Mouse (Mus musculus) hindbrain, embryonic 12.5 days (tissue): ENCODE data around the gene Lcn10. TPM values are rescaled to one million over a fixed set of nuclear protein-coding genes. Genes with fewer than 3 reads are reported as not detected.

Experiments used
- ATAC-seq: fragments of 200-750 bp; cut with Nextera tagmentation; 2 replicates; pipeline ENCODE4 v1.8.0; 2017; ENCODE audit warnings: moderate TSS enrichment; ENCODE audit not compliant: low FRiP score
- H3K27ac ChIP-seq: fragments of 300-500 bp; sonication (generic); 2 replicates; pipeline ENCODE4 v1.5.1; 2016; ENCODE audit warnings: mild to moderate bottlenecking
- H3K27me3 ChIP-seq: fragments of 300-500 bp; sonication (generic); 2 replicates; pipeline ENCODE4 v1.6.1; 2016; ENCODE audit warnings: mild to moderate bottlenecking
- H3K36me3 ChIP-seq: fragments of 300-500 bp; sonication (generic); 2 replicates; pipeline ENCODE4 v1.6.1; 2016; ENCODE audit warnings: mild to moderate bottlenecking
- H3K4me1 ChIP-seq: fragments of 300-500 bp; sonication (generic); 2 replicates; pipeline ENCODE4 v1.6.1; 2016
- H3K4me2 ChIP-seq: fragments of 300-500 bp; sonication (generic); replicated peaks from 2 replicates; pipeline ENCODE4 v1.6.1; 2016; ENCODE audit warnings: mild to moderate bottlenecking
- H3K4me3 ChIP-seq: fragments of 300-500 bp; sonication (generic); 2 replicates; pipeline ENCODE4 v1.5.1; 2016; ENCODE audit warnings: mild to moderate bottlenecking
- H3K9ac ChIP-seq: fragments of 300-500 bp; sonication (generic); 2 replicates; pipeline ENCODE4 v1.6.1; 2016; ENCODE audit warnings: mild to moderate bottlenecking, moderate library complexity
- H3K9me3 ChIP-seq: fragments of 300-500 bp; sonication (generic); replicated peaks from 2 replicates; pipeline ENCODE4 v1.6.1; 2016; ENCODE audit warnings: mild to moderate bottlenecking
- WGBS: fragments of 180-500 bp; shearing (Covaris S2); methylation state at CpG from one replicate; pipeline ENCODE4 v1.1.7; 2016; 5-methylcytosine and 5-hydroxymethylcytosine counted together
- polyA plus RNA-seq: library from polyadenylated mRNA; unstranded; fragments of >200 nt; fragmentation: Nextera tagmentation; extraction: Ambion mirVana; gene quantifications from 2 replicates; pipeline ENCODE4 v1.2.1, GENCODE M21; 2016

Lcn10 gene
- polyA plus RNA-seq = not detected in 2 replicates

DNA sequence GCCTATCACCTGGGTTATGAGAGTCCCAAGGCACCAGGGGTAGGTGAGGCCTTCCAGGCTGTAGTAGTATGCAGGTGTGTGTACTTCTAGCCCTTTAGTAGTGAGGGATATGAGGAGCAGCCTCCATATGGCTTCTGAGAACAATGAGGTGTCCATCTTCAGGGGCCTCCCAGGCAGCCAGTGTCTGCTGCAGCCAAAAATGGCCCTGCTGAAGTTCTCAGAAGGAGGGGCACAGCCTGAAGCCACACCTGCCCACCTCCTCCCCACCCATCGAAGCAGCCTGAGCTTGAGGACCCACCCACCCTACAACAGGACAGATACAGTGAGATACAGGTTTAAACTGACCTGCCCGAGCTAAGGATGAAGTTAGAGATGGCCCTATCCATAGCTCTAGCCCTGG lies at the start of gene Lcn10:
Gene Lcn10 (plus strand): TSS at position 301 of the 400 bp plus-strand sequence.
- no peaks in the 10 kb centered on the region for H3K9me3 ChIP-seq

DNA sequence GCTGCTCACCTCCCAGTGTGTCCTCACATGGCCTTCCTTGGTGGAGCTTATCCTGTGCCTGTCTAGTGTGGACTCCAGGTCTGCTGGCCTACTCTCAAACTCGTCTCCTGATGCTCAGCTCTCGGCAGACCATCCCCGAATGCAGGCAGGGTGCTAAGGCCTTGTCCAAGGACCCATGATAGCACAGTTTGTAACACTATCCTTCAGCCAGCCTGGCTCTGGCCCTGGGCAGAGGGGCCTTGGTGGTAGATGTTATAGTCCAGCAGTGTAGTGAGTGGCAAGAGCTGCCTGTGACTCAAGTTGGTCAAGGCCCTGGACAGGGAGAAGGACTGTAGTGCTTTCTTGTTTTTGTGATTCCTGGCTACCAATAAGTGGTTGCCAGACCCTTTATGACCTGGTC lies 48.9 kb upstream of the Lcn10 start:
- Histone ChIP-seq H3K9ac (no peak overlapping the region), H3K9me3 (no peaks in the 10 kb centered on the region), H3K36me3 (no peaks in the 10 kb centered on the region), H3K27me3 (no peaks in the 10 kb centered on the region), H3K4me1 (no peaks in the 10 kb centered on the region), H3K27ac (no peak overlapping the region), H3K4me2 (no peak overlapping the region), H3K4me3 (no peak overlapping the region)
- WGBS = 87% methylated on average over 3 of the region's 3 CpGs
- no peak for ATAC-seq

More for the DNA sequence above, at the start of gene Lcn10:
- no peak within 1 kb of the TSS for H3K4me2 ChIP-seq
- no peaks in the 10 kb centered on the region for H3K4me1 ChIP-seq
- H3K27me3 ChIP-seq = no peaks in the 10 kb centered on the region; the same call in 1 of the 2 replicates
- no peak within 1 kb of the TSS for H3K27ac ChIP-seq
- WGBS = 61% methylated on average over 2 of the region's 2 CpGs
- ATAC-seq = no peak
- no peaks in the 10 kb centered on the region for H3K36me3 ChIP-seq
- H3K4me3 ChIP-seq = no peak within 1 kb of the TSS
- no peak within 1 kb of the TSS for H3K9ac ChIP-seq

DNA sequence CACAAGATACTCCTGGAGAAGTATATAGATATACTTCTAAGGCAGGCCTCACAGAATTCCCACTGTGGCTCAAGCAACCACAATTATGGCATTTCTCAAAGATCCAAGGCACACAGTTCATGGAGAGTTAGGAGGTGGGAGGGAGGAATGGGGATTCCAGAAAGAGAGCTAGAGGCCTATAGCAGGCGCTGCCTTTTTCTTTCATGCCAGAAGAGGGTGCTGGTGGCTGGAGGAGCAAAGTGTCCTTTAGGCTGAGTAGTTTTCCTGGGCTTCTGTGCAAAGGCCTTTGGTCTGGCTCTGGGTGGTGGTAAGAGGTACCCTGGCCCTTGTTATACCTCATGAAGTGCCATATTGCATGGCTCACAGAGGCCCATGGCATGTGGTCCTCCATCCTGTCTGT lies 48.5 kb upstream of the Lcn10 start:
- Histone ChIP-seq H3K4me1 (no peaks in the 10 kb centered on the region), H3K4me3 (no peak overlapping the region), H3K27ac (no peak overlapping the region), H3K27me3 (no peaks in the 10 kb centered on the region), H3K9me3 (no peaks in the 10 kb centered on the region), H3K4me2 (no peak overlapping the region), H3K36me3 (no peaks in the 10 kb centered on the region), H3K9ac (no peak overlapping the region)
- ATAC-seq = no peak
- 56% methylated on average over 1 of the region's 1 CpGs for WGBS

DNA sequence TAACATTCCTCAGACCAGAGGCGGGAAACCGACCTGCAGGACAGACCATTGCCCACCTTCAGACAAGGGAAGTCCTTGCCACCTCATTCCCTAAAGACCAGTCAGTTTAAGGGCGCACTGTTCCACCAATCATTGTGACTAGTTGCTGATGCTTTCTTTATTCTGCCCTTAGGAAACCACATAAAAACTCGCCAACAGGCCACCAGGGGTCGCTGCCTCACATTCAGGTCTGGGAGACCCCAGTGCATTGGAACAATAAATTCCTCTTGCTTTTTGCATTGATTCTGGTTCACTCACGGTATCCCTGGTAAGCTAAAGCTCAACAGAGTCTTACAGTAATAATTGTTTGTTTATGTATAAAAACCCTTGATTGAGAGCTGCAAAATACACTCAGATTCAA lies 42.6 kb upstream of the Lcn10 start:
- no peaks in the 10 kb centered on the region for H3K9me3 ChIP-seq
- no peak overlapping the region for H3K4me3 ChIP-seq
- no peak overlapping the region for H3K27ac ChIP-seq
- 12% methylated on average over 6 of the region's 6 CpGs for WGBS
- H3K4me1 ChIP-seq = no peaks in the 10 kb centered on the region
- H3K9ac ChIP-seq = no peak overlapping the region
- H3K27me3 ChIP-seq = no peaks in the 10 kb centered on the region
- no peak overlapping the region for H3K4me2 ChIP-seq
- no peak for ATAC-seq
- H3K36me3 ChIP-seq = no peaks in the 10 kb centered on the region

DNA sequence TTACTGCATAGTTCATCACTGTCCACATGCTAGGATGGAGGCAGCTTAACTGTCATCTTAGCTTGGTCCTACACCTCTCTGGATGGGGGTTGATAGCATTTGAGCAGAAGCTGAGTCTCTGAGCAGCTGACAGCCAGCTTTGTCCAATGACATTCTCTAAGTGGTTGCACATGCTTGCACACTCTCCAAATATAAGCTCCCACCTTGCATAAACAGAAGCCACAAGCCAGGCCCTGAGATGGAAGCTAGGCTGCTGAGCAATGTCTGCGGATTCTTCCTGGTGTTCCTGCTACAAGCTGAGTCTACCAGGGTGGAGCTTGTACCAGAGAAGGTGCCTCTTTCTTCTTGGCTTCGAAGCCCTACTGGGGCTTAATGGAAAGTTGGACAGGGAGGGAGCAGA lies 29.6 kb upstream of the Lcn10 start, which contains the start of gene Lcn8:
Gene Lcn8 (plus strand): TSS at position 219 of the 400 bp plus-strand sequence.
- no peak for ATAC-seq
- Histone ChIP-seq H3K27me3 (no peaks in the 10 kb centered on the region), H3K9ac (no peak within 1 kb of the TSS), H3K4me1 (no peaks in the 10 kb centered on the region), H3K4me2 (no peak within 1 kb of the TSS), H3K27ac (no peak within 1 kb of the TSS), H3K4me3 (no peak within 1 kb of the TSS), H3K9me3 (no peaks in the 10 kb centered on the region), H3K36me3 (no peaks in the 10 kb centered on the region)
- WGBS = 76% methylated on average over 2 of the region's 2 CpGs

DNA sequence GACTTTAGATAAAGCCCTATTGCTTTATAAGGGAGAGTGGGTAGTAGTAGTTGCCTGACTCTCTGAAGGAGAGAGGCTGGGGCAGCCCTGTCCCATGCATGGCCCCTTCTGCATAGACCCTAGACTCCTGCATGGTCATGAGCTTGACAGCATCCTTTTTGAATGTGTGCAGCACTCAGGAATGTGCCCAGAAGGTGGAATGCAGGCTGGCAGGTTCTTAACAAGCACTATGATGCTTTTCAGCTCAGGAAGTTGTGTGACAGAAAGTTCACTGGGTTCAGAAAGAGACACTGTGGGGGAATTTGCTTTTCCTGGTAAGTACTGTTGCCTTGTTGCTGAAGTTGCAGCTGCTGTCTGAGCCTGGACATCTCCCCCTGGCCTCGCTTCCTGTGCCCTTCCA lies 28.0 kb upstream of the Lcn10 start:
- Histone ChIP-seq H3K4me1 (no peaks in the 10 kb centered on the region), H3K36me3 (no peaks in the 10 kb centered on the region), H3K27ac (no peak overlapping the region), H3K4me2 (no peak overlapping the region), H3K27me3 (no peaks in the 10 kb centered on the region; the same call in 1 of the 2 replicates), H3K4me3 (no peak overlapping the region), H3K9ac (no peak overlapping the region), H3K9me3 (no peaks in the 10 kb centered on the region)
- WGBS = 64% methylated on average over 1 of the region's 1 CpGs
- no peak for ATAC-seq

DNA sequence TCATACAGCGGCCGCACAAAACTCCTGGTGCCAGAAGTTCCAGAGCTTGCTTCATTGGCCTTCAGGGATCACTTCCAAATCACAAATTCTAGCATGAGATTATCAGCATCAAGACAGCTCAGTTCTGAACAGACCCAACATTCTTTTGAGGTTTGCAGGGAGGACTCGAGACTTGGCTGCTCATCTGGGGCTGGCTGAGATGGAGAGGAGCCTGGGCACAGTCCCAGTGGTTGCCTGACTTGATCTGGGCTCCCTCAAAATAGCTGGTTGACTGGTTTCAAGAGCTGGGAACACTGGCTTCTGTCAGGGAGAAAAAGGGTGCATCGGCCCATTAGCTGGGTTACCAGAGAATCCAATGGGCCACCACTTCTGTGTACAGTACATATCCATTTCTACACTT lies 25.8 kb upstream of the Lcn10 start:
- no peaks in the 10 kb centered on the region; the same call in 1 of the 2 replicates for H3K27me3 ChIP-seq
- H3K9ac ChIP-seq = no peak overlapping the region
- H3K4me3 ChIP-seq = no peak overlapping the region
- no peak overlapping the region for H3K27ac ChIP-seq
- no peaks in the 10 kb centered on the region for H3K4me1 ChIP-seq
- H3K4me2 ChIP-seq = no peak overlapping the region
- 86% methylated on average over 4 of the region's 4 CpGs for WGBS
- ATAC-seq = no peak
- no peaks in the 10 kb centered on the region for H3K9me3 ChIP-seq
- H3K36me3 ChIP-seq = no peaks in the 10 kb centered on the region

DNA sequence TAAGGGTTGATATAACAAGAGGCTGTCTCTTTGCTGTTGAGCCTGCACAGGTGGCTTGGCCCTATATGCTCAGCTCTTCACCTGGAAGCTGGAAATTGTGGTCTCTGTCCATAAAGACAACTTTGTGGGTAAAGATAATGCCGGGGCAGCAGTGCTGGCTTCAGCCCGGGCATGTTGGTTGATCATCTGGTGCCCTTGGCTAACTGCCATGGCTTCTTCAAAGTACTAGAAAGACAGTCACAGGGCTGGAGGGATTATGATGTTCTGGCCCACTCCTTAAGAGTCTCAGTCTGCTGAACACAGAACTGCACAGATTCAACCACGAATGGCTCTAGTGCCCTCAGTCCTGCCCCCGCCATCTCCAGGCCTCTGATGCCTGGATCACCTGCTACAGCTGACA lies 25.3 kb upstream of the Lcn10 start:
- no peaks in the 10 kb centered on the region for H3K9me3 ChIP-seq
- no peaks in the 10 kb centered on the region for H3K36me3 ChIP-seq
- H3K27me3 ChIP-seq = no peaks in the 10 kb centered on the region; the same call in 1 of the 2 replicates
- no peak overlapping the region for H3K9ac ChIP-seq
- H3K27ac ChIP-seq = no peak overlapping the region
- ATAC-seq = no peak
- H3K4me2 ChIP-seq = no peak overlapping the region
- no peak overlapping the region for H3K4me3 ChIP-seq
- no peaks in the 10 kb centered on the region for H3K4me1 ChIP-seq
- 96% methylated on average over 4 of the region's 4 CpGs for WGBS

DNA sequence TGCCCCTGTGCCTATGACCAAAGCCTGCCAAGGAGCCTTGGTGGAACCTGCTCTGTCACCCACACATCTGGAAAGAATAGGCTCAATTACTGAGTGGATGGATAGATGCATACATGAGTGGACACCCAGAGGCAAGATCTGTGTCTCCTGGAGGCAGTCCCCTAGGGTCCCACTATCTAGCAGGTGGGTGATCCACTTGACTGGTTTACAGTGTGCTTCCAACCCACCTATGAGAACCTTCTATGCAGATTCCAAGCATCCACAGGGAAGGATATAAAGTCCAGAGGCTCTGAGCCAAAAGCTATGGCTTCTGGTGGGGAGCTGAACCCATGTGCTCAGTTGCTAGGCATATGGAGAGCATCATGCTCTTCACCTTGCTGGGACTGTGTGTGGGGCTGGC lies 24.9 kb upstream of the Lcn10 start, which contains the start of gene Lcn5:
Gene Lcn5 (plus strand): TSS at position 301 of the 400 bp plus-strand sequence.
- Histone ChIP-seq H3K4me1 (no peaks in the 10 kb centered on the region), H3K9me3 (no peaks in the 10 kb centered on the region), H3K27me3 (no peaks in the 10 kb centered on the region; the same call in 1 of the 2 replicates), H3K27ac (no peak within 1 kb of the TSS), H3K9ac (no peak within 1 kb of the TSS), H3K4me2 (no peak within 1 kb of the TSS), H3K36me3 (no peaks in the 10 kb centered on the region), H3K4me3 (no peak within 1 kb of the TSS)
- no peak for ATAC-seq

DNA sequence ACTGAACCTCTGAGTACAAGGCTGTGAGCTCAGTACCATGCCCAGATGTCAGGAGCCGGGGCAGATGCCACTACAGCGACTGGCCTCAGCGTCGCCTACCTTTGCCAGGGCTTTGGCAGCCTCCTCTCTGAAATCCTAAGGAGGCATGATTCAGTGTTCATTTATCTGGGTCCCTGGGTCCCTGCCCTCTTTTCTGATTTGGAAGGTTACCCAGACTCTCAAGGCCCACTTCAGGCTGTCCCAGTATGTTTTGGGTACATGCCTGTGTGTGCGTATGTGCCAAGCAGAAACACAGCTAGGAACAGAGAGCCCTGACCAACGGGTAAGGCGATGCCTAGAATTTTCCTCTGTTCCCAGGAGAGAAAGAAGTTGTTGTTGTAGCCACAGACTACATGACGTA lies 22.2 kb upstream of the Lcn10 start:
- no peak overlapping the region for H3K4me3 ChIP-seq
- H3K9ac ChIP-seq = no peak overlapping the region
- WGBS = 83% methylated on average over 8 of the region's 8 CpGs
- no peaks in the 10 kb centered on the region for H3K9me3 ChIP-seq
- ATAC-seq = no peak
- H3K4me1 ChIP-seq = no peaks in the 10 kb centered on the region
- H3K4me2 ChIP-seq = no peak overlapping the region
- no peaks in the 10 kb centered on the region; the same call in 1 of the 2 replicates for H3K27me3 ChIP-seq
- H3K27ac ChIP-seq = no peak overlapping the region
- no peaks in the 10 kb centered on the region for H3K36me3 ChIP-seq

DNA sequence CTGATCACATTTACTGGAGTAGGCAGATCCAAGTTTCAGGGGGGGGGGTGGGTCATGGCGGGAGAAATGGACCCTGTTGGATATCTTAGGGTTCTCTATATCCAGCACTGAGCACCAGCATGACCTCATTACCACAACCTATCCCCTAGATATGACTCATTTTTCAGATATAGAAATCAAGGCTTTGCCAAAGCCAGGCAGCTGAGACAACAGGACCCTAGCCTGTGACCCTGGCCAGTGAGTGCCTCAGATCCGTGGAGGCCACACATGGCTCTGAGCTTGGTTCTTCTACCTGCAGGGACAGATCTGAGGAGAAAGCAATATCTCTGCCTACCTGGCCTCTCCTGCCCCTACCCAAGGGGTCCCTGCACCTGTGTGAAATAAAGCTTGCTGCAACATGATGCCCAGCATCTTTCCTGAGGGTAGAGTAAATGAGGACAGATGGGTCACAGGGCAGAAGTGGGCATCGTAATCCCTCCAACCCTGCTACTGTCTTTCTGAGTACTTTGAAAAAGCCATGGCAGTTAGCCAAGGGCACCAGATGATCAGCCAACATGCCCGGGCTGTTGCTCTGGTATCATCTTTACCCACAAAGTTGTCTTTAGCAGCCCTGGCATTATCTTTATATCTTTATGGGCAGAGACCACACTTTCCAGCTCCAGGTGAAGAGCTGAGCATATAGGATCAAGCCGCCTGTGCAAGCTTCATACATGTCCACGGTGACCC lies 21.1 kb upstream of the Lcn10 start:
- Histone ChIP-seq H3K9ac (no peak overlapping the region), H3K4me1 (no peaks in the 10 kb centered on the region), H3K4me3 (no peak overlapping the region), H3K9me3 (no peaks in the 10 kb centered on the region), H3K27ac (no peak overlapping the region), H3K27me3 (no peaks in the 10 kb centered on the region; the same call in 1 of the 2 replicates), H3K36me3 (no peaks in the 10 kb centered on the region), H3K4me2 (no peak overlapping the region)
- ATAC-seq = no peak
- WGBS = 87% methylated on average over 6 of the region's 6 CpGs

DNA sequence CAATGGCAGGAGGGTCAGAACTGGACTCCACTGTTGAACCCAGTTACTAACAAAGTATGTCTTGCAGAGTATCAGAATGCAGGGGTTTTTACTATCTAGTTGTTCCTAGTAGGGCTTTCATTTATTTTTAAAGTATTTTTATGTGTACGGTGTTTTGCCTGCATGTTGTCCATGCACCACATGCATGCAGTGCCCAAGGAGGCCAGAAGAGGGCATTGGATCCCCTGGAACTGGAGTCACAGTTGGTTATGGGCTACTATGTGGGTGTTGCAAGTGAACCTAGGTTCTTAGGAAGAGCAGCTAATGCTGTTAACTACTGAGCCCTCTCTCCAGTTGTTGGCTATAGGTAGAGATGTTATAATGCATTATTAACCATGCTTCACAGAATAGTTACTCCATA lies 19.0 kb upstream of the Lcn10 start:
- H3K9me3 ChIP-seq = no peaks in the 10 kb centered on the region
- no peak overlapping the region for H3K9ac ChIP-seq
- no peak overlapping the region for H3K4me3 ChIP-seq
- no peak for ATAC-seq
- no peaks in the 10 kb centered on the region; the same call in 1 of the 2 replicates for H3K27me3 ChIP-seq
- no peak overlapping the region for H3K4me2 ChIP-seq
- H3K27ac ChIP-seq = no peak overlapping the region
- 81% methylated on average over 1 of the region's 1 CpGs for WGBS
- no peaks in the 10 kb centered on the region for H3K36me3 ChIP-seq
- H3K4me1 ChIP-seq = no peaks in the 10 kb centered on the region

DNA sequence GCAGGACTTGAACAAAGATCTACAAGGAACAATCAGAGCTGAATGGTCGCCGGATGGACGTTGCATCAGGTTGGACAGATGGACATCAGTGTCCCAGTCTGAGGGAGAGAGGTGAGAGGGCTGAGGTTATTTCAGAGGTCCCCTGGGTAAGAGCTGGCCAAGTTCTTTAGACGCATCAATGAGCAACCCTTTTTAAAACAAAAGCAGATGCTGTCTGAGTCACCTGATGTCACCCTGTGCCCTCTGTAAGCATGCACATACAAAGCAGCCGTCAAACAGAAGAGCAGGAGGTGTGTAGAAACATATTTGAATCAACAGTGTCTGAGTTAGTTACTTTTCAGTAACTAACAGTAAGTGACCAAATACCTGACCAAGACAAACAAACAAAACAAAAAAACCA lies 18.4 kb upstream of the Lcn10 start:
- no peak for ATAC-seq
- 77% methylated on average over 5 of the region's 5 CpGs for WGBS

More for the DNA sequence above, 18.4 kb upstream of the Lcn10 start:
- Histone ChIP-seq H3K4me1 (no peaks in the 10 kb centered on the region), H3K9me3 (no peaks in the 10 kb centered on the region), H3K27me3 (no peaks in the 10 kb centered on the region; the same call in 1 of the 2 replicates), H3K27ac (no peak overlapping the region), H3K4me3 (no peak overlapping the region), H3K36me3 (no peaks in the 10 kb centered on the region), H3K9ac (no peak overlapping the region), H3K4me2 (no peak overlapping the region)
